Mouse (Mus musculus) kidney, adult 11 months (tissue): ENCODE data around the gene Acer3.
A peak's percentile ranks its signal among the peaks of the same experiment; 100 is the strongest.
"Not testable (repeated sequence)": the region's sequence is repeated elsewhere in the genome, so short reads cannot be mapped to it uniquely, and the experiment has no call there.

ENCODE experiments used
- DNase-seq: peaks from one replicate; pipeline ENCODE4 v3.0.0; 2022

The Acer3 gene

GRCm38 (mm10) chr7:98276263-98276662 is 44.7 kb downstream of the Acer3 start:
- DNase-seq = no peak

DNA sequence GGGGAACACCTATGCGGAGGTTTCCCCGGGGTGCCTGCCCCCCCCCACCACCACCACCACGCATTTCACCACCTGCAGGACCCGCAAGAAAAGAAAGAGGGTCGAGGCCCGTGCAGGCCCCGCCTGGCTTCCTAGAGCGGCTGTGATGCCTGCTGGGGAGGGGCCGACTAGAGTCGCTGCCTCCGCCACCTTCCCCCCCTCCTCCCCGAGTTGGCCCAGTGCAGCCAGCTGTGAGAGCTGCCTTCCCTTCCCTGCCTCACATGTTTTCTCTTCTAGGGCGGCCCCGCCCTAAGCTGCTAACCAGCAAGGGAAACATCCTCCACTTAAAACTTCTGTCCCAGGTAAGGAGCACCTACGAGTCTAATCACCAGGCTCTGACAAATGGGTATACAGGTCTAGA is 52.8 kb downstream of the Acer3 start:
- DNase-seq = not testable (repeated sequence)

DNA sequence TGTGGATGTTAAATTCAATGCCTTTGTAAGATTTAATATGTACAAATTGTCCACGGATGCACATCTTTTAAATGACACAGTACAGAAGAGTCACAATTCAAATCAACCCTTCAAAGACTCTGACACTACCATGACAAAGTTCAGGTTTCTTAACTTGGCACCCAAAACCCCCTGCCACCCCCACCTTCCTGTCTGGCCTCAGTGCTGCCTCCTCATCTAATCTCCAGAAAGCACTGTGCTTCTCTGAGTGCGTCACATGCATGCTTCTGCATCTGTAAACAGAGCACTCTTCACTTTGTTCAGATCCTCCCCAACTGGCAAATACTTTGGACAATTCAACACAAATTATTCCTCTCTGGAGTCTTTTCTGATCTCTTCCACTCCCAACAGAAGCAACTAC is 68.5 kb downstream of the Acer3 start:
- no peak for DNase-seq

- no peak for DNase-seq
Observed at GRCm38 (mm10) chr7:98236686-98237359, 84.2 kb downstream of the Acer3 start.

GRCm38 (mm10) chr7:98223796-98224195 is 97.2 kb downstream of the Acer3 start:
- DNase-seq = no peak

- no peak for DNase-seq
Observed at GRCm38 (mm10) chr7:98216713-98217112, 104.3 kb downstream of the Acer3 start.

GRCm38 (mm10) chr7:98202946-98203345 is 118.1 kb downstream of the Acer3 start:
- no peak for DNase-seq

DNA sequence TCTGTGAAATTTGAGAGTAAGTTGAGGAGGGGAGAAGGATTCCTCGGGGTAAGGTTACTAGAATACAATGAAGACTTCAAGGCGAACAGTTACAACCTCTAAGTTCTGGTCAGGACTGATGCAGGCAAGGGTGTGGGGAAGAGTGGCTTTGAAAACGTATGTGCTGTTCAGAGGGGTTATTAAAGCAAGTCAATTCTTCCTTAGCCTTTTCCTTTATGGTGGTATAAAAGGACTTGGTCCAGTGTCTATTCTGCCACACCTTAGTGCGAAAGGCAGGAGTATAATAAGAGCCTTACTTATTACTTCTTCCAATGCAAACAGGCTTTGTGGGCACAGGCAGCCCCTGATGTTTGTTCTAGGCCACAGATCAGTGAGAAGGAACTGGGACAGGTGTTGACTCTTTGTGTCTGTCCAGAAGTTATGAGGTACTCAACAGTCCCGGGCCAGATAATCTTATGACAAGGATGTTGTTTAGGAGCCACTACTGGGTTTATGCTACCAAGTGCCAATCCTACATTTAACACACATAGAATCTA is 119.4 kb downstream of the Acer3 start:
- DNase-seq = no peak

GRCm38 (mm10) chr7:98200396-98200795 is 120.6 kb downstream of the Acer3 start:
- no peak for DNase-seq

DNA sequence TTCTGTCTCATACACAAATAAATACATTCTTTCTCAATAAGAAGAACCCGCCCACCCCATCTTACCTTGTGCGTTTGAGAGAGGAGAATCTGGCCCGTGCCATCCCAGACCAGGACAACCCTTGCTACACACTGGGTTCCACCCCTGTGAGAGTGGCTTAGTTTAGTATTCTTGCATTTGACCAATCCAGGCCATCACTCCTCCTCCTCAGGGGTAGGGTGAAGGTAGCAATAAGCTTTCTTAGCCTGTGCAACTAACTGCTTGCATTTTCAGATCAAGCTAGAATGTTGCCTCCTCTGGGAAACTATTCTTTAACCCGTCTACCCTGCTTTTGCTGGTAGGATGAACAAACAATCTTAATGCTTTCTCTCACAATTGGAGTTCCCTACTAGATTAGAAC is 121.6 kb downstream of the Acer3 start, which contains the start of gene B3gnt6:
TSS of gene B3gnt6 (minus strand) at position 101 of the 400 bp plus-strand sequence.
- DNase-seq = no peak

DNA sequence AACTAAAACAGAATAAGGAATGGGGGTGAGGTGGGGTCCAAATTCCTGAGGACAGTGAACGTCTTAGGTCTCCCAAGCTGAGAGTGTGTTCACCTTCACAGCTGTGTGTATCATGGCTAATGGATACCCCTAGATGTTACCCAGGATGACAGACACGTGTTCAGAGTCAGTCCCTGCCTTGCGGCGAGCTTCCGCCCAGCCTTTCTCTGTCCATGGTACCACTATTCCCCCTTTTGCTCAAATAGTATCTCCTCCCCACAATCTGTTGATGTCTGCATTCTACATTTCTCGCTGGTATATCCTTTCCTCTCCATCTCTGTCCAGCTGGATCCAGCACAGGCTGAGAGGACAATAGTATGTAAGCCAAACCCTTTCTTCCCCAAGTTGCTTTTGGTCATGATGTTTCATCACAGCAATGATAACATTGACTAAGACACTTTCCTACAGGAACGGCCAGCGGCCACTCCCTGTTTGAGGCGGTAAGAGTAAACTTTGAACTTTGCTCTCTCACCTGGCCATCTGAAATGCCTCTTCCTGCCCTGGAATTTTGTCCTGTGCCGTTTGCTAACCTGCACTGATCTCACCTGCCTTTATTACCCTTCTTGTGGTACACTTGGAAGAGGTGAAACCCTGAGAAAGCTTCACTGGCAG is 125.7 kb downstream of the Acer3 start:
- DNase-seq = no peak

- DNase-seq = no peak
Observed at GRCm38 (mm10) chr7:98194026-98194792, 126.8 kb downstream of the Acer3 start.

GRCm38 (mm10) chr7:98193515-98194025 is 127.4 kb downstream of the Acer3 start:
- no peak for DNase-seq

DNA sequence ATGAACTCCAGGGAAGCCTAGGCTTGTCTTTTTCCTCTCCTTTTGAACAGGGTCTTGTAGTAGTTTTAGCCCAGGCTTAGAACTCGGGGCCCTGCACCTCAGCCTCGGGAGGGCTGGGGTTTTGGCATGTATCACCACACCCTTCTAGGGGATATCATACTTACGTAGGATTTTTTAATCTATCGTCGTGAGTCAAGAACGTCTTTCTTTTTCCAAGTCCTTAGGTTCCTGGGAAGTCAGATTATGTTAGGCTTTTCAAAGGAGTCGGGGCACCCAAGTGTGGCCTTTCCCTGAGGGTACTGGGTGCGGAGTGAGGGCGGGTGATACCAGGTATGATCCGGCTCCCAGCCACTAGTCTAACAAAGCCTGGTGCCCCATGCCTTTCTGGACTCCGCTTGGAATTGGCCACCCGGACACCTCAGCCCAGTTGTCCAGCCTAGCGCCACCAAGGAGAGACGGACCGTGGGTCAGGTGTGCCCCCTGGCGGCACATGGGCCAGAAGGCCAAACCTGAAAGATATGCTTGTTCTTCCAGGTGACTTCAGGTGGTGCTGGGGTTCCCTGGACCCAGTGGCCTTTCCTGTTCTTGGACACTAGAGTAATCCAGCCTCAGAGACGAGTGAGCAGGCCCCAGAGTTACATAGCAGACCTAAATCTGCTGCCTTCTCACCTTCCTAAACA is 129.3 kb downstream of the Acer3 start:
- peak; percentile 47 for DNase-seq

- DNase-seq = no peak
Observed at GRCm38 (mm10) chr7:98190578-98190977, 130.4 kb downstream of the Acer3 start.

DNA sequence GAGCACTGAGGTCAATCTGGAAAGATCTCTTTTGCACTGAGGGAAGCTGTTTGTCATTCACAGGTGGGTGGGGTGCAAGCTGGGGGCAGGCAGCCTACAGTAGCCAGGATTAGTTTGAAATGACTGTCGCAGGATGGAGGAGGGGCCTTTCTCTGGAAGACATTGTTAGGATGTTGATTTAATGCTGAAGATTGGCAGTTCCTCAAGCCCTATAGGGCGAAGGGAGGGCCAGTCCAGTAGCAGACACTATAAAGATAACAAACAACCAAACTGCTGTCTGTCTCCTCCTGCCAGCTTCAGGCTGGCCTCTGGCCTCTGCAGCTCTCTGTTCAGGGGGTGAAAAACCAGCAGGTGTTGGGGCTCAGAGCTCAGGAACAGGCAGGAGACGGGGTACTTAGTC is 131.3 kb downstream of the Acer3 start:
- no peak for DNase-seq

- DNase-seq = no peak
Observed at GRCm38 (mm10) chr7:98188680-98189079, 132.3 kb downstream of the Acer3 start.

GRCm38 (mm10) chr7:98188238-98188637 is 132.8 kb downstream of the Acer3 start:
- no peak for DNase-seq

DNA sequence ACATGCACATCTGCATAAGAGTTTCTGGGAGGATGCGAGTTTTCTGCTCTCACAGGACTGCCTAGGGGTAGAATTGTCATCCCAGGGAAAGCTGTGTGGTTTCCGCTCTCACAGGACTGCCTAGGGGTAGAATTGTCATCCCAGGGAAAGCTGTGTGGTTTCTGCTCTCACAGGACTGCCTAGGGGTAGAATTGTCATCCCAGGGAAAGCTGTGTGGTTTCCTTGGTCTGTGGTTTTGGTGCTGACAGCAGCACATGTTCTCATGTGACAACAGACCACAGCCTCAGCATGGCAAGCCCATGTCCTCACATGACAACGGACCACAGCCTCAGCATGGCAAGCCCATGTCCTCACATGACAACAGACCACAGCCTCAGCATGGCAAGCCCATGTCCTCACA is 133.7 kb downstream of the Acer3 start:
- DNase-seq = not testable (repeated sequence)

GRCm38 (mm10) chr7:98186637-98187036 is 134.4 kb downstream of the Acer3 start:
- DNase-seq = no peak

- peak; percentile 61 for DNase-seq
Observed at GRCm38 (mm10) chr7:98185326-98185725, 135.7 kb downstream of the Acer3 start.

DNA sequence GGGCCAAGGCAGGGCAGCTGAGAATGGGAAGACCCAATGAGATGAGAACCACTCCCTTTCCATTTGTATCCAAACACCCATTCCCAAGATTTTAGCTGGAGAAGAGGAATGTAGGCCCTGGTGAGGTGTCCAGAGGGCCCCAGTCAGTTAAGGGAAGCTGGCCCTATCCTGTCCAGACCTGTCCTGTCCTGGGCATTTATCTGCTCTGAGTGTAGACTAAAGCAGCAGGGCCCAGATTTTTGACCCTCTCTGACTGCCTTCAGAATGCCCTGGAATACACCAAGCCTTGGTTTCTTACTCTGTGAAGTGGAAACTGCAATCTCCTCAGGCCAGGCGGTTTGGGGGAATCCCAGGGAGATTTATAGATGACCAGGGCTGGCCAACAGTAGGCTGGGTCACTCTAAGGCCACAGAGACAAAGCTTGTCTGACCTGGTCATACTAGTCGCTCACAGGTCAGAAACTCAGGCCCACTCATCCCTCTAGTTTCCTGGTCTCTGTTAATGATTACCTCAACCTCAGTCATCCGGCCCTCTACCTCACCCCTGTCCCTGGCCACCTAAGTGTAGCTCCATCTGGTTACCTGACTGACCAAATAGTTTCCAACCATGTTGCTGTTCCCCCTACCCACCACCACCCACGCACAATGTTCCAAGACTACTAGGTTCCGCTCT is 142.3 kb downstream of the Acer3 start:
- peak; percentile 72 for DNase-seq
